Mouse (Mus musculus) ovary, postnatal 36 days (tissue): Measurements from ENCODE around the gene Atp23.
A peak's percentile ranks its signal among the peaks of the same experiment; 100 is the strongest.

Experiments
- DNase-seq: peaks from one replicate; pipeline ENCODE4 v3.0.0; 2022; ENCODE audit warnings: low spot score, mixed read lengths

Gene Atp23

DNA sequence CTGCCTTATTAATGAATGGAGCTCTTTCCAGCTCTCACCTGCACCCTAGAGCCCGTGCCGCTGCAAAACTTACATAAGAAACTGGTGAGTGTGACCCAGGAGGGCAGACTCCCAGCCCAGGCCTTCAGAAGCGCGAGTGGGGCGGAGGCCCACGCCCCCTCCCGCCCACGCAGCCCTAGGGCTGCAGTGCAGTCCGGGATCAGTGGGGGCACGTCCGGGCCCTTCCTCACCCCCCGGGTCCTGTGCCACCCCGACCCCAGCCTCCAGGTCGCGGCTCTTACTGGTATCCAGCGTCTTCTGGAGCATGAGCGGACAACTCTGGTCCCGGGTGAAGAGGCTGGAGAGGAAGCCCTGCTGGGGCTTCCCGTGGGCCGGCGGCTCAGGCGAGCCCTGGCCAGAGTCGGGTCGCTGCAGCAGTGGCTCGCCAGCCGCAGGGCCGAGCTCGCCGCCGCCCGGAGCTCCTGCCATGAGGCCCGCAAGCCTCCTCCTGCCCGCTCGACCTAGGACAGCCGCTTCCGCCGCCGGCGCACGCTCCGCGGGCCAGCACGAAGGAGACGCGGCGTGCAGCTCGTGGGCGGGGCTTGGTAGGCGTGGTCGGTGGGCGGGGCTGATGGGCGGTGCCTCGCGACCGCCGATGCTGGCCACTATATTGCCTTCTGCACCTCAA is at the start of gene Atp23:
Atp23 (minus strand) TSS at position 535 of the 667 bp plus-strand sequence.
- peak; percentile 94 for DNase-seq

DNA sequence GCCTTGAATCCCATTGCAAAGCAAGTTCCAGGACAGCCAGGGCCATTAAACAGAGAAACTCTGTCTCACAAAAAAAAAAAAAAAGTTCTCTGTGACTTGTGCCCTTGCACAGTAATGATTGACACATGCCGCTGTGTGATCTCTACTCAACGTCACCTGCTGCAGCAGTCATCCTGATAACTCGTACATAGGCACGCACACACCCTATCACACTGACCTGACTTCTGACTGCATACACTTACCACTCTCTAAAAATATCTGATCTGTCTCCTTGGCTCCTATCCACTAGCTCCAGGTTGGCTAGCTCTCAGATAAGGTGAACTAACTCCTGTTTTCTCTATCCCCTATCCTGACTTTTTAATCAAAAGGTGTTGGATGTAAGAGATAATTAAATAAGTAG is 49.4 kb upstream of the Atp23 start:
- no peak for DNase-seq

DNA sequence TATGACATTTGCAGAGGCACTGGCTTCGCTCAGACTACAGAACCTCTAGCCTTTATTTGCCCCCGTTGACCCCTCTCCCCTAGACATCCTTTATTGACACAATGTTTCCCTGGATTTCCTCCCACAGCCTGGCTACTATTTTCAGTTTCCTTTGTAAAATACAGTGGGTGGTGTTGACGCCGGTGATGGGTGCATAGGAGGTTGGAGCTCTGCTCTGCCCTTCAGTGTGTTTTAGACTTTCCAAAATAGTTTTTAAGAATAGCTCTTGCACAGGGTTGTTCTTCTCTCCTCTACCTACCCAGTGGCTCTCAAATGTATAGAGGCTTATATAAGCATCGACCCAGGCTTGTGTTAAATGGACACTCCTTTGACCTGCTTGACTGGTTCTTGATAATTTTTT is 48.7 kb upstream of the Atp23 start:
- DNase-seq, result no peak

DNA sequence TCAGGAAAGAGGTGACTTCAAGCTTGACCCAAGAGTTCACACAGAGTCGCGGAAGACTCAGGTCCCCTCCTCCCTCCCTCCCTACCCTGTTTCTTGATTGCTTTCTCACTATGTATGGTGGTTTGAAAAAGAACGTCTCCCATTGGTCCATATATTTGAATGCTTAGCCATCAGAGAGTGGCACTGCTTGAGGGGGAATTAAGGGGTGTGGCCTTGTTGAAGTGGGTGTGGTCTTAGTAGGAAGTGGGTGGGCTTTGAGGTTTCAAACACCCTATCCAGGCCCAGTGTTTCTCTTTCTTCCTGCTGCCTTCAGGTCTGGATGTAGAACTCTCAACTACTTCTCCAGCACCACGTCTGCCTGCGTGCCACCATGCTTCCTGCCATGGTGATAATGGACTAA is 44.4 kb upstream of the Atp23 start:
- no peak for DNase-seq

DNA sequence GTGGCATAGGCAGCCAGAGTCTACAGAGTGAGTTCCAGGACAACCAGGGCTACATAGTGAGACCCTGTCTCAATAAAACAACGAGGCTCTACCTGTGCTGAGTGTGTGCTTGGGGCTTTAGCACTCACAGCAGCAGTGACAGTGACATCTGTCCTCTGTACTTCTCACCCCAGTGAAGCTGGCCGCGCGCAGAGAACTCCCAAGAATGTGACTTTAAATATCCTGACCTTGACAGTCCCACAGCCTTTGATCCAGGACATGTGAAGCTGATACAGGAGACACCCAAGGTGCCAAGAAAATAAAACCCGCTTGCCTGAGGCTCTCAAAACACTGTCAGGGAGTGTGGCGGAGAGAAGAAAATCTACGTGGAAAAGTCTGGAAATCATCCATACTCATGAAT is 39.8 kb upstream of the Atp23 start:
- no peak for DNase-seq

DNA sequence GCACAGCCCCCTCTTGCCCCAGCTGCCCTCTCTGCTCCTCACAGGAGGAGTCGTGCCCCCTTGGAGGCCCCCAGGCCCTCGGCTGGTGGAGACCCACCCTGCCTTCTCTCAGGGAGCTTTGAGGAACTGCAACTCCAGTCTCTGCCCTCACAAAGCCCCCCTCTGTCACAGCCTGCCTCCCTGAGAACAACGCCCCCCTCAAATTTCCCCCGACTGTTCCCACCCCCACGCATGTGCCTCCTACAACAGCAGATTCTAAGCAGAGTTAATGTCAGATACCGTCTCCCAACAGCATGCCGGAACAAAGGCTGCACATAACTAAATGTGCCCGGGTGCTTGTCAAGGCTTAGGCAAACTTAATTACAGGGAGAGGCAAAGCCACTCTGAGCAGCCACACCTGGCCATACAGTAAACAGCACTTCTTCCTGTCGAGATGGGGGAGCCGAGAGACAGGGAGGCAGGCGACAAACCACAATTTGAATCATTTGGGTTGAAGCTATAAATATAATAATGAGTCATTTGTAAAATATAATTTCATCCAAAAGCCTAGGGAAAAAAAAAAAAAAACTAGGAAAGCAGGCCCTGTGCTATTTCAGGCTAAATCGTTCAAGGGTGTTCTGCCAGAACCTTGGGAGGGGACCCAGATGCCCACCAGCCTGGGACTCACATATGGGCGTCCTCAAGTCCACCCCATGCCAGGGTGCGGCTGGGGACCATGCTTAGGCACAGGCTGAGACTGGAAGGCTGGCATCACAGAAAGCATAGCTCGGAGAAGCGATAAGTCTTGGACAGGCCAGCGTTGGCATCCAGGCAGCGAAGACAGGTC is 34.6 kb upstream of the Atp23 start:
- no peak for DNase-seq

DNA sequence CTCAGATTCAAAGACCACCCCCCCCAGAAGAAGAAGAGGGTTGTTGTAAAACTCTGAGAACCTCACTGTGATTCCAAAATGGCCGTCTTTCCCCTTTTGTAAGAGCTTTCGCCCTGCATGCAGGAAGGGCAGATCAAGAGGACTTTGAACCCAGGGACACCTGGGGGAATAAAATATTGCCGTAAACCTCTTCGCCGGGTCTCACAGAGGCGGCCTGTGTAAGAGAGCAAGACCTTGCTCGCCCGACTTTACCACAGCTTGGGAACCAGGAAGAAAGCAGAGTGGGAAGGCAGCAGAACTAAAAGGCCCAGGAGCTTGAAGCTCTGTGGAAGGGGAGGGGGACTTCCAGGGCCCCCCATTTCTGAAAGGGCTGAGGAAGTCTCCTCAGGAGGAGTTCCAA is 34.0 kb upstream of the Atp23 start:
- DNase-seq, result no peak

DNA sequence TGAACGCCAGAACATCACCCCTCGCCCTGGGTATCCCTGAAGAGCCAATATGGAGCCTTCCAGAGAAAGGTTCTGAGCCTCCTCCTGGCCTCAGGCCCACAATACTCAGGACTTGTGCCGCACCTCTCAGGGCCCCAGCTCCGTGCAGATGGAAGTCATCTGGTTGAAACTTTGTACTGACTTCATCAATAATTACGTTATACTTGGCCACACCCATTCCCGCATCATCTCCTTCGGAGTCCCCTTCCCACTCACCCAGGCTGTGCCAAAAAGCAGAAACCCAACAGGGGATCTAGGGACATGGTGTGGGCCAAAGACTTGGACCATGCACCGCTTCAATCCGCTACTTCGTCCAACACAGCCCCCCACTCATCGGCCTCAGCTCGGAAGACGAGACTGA is 33.4 kb upstream of the Atp23 start:
- DNase-seq, result no peak

DNA sequence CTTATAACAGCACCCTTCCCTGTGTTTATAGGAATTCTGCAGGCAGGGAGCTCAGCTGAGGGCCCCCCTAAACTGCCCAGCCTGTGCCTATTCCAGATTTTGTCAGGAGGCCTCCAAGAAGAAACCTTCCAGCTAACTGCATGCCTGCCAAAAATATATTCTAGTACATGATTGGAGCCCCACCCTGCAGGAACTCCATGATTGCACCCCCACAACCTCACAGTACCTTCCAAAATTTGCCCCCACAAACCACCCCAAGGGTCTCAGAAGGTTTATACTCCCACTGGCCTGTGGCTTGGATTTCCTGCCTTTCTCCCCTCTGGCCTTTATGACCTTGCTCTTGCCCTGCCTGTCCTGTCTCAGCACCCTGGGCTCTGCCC is 30.6 kb upstream of the Atp23 start:
- no peak for DNase-seq

DNA sequence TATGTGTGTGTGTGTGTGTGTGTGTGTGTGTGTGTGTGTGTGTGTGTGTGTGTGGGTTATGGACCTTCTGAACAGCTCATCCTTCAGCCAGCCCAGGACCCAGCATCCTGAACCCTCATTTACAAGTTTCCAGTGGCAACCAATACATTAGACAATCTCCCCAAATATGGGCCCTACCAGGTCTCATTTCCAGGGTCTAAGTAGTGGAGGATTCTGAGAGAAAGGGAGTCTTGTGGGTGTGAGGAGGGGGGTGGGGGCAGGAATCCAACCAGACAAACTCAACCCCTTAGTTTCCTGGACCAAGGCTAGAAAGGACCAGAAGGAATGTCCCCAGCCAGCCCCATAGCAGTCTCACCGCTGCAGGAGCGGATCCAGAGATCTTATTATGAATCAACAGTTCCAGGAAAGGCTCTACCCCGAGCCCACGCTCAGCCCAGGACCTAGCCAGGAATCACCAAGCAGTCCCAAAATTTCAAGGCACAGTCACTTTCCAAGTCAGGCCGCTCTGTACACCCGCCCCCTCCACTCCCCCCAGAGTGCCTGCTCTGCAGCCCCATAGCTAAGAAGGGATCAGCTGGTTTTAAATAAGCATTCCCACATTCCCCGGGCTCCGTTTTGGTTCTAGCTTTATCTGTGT is 30.1 kb upstream of the Atp23 start:
- DNase-seq, result no peak

DNA sequence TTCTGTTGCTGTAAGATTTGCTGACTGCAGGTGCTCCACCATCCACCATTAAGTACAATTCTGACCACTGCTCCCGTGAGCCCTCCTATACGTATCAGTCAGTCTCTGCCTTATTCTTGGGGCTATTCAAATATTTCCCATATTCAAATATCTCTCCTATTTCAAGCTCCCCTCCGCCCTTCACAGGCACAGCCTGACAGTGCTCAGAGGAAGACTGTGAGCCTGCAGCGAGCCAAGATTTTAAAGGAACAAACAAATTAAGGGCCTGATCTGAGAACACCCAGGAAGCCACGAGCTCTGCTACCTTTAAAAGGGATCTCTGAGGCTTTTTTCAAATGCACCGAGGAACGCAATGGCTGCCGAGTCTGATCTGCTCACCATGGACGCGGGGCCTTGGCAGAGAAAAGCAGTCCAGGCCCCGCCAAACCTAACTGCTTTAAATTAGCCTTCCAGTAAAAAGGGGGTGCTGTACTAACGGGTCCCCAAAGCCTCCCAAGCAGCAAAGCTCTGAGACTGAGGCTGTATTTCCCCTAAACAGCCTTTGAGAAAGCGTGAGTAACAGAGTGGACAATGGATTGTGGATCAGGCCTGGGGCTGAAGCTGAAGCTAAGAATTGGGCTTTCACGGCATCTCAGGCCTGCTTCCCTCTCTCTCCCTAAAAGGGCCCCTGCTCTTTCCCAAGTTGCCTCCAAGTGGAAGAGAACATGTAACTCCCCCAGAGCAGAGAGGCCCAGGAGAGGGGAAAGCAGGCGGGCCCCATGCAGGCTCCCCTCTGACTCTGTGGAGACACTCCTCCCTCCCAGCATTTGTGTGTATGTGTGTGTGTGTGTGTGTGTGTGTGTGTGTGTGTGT is 29.3 kb upstream of the Atp23 start:
- peak; percentile 37 for DNase-seq

DNA sequence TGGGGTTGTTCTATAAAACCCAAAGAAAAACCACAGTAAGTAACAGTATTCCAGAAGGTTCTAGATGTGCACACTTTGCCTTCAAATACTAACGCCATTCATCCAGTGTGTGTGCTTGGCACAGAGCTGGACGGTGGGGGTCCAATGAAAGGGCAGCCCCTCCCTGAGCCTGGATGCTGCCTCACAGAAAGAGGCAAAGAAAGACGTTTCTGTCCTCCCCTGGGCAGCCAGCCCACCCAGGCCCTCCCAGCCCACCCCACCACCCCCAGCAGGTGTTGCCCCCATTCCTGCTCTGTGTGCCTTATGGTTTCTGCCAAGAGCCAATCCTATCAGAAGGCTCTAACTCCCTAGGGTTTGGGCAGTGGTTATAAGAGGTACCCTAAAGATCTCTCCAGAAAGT is 28.4 kb upstream of the Atp23 start:
- DNase-seq, result no peak

DNA sequence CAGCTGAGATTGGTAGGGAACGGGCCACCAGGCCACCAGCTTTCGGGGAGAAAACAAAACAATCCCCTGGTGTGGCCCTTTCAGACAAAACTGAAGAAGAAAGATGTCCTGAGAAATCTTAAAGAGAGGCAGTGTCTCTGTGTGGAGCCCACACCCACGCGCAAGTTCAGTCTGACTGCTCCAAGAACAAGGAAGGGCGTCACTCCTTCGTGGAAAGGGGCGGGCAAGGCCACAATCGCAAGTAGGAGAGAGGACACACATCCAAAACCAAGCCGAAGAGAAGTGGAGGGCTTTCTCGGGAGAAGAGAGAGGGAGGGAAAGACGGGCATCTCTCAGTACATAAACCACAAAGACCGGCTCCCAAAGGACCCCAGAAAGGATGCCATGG is 27.7 kb upstream of the Atp23 start:
- DNase-seq, result no peak

DNA sequence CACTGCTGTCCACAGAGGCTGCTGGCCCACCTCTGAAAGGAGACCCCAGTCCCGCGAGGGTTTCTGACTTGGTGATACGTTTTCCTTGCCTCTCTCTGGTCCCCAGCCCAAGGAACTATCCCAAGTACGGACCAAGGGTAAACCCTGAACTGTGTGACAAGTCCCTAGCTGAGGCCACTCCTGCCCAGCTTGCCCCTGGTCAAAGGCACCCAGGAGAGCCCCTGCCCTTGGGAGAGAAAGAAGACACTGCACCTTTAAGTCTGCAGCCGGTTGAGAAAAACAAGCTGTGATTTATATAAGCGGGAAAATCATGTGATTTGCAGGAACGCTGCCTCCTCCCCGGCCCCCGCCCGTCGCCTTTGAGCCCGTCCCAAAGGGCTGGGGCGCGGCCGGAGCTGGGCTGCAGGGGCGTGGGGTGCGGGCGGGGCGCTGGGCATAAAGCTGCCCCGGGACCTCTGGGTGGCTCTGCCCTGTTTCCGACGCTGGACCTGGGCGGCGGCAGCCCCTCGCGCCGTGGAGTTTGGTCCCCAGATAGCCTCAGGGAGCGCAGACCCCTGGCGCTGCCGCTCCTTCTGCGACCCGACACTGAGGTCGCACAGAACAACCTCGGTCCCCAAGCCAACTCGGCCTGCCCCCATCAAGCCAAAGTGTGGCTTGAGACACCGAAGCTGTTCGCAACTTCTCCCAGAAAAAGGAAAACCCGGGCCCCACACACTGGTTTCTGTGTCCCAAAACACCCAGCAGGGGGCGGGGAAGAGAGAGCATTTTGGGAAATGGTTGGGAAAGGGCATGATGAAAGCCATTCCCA is 27.1 kb upstream of the Atp23 start:
- DNase-seq, result peak; percentile 84

DNA sequence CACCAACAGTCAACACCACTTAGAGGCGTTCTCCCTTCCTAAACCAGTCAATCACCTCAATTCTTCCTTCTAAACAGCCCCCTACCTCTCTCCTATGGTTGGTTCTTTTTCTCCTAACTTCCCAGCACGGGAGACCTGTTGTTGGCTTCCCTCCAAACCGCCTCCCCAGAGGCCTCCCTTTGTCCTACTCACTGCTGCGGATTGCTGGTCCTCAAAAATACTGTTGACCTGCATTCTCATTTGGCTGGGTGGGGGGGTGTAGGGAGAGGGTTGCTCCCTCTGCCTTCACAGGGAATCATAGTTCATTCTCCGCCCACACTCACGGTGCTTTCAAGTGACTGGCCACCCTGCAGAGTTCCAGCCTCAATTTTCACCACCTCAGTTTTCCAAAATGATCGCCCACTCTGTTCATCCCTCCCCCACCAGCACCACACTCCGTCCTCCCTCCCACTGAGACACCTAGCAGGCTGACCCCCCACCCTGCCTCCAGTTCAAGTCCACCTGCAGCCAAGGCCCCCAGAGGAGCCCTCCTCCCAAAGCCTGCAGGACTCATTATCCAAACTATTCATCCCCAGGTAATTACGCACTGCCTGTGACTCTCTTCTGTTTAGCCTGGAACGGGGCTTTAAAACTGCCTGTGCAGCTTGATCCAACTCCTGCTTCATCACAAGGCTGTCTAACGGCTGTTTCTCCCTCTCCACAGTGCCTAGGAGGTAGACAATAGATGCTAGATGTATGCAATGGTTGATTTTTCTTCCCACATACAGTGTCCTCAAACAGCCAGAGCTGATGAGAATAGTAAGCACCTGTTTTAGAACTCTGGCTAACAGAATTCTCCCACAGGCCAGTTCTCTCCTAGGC is 26.2 kb upstream of the Atp23 start:
- peak; percentile 28 for DNase-seq

DNA sequence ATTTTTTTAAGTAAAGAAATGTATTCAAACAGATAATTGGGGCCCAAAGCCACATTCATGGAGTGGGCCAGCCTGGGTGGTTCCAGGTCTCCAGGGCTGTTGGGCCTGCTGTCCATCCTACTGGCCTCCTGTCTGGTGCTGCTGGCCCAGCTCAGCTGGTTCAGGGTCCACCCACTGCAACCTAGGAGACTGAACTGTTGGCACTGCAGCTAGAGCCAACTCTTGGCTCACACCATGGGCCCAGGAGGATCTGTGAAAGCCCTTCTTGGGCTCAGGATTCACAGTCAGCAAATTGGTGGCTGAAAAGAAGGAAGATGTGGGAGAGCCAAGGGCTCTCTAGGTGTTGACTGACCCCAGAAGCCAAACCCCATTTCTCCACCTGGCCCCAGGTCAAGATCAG is 24.2 kb upstream of the Atp23 start:
- no peak for DNase-seq

DNA sequence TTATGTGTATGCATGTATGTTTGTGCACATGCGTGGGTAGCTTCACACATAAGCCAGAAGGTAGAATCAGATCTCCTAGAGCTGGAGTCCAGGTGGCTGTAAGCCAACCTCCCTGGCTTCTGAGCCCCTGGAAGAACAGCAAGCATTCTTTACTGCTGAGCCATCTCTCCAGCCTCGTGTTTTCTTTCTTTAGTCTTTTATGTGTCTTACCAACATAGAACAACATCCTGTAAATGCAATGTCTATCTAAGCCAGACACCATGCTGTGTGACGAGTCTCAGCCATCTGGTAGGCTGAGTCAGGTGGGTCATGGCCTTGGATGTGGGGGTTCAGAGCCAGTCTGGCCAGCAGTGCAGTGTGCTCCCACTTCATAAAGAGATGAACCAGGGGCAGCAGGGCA is 22.9 kb upstream of the Atp23 start:
- no peak for DNase-seq

DNA sequence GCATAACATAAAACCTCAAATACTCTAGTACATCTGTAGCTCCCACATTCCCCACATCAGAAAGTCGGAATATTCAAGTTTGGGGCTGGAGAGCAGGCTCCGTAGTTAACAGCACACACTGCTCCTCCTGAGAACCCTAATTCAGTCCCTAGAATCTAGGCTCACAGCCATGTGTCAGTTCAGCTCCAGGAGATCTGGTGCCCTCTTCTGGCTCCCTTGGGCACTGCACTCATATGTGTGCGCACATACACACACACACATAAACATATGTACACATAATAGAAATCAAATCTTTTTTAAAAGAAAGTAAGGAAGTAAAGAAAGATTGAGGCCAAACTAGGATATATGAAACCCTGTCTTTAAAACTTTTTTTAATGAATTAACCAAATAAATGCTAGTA is 19.1 kb upstream of the Atp23 start:
- DNase-seq, result no peak

DNA sequence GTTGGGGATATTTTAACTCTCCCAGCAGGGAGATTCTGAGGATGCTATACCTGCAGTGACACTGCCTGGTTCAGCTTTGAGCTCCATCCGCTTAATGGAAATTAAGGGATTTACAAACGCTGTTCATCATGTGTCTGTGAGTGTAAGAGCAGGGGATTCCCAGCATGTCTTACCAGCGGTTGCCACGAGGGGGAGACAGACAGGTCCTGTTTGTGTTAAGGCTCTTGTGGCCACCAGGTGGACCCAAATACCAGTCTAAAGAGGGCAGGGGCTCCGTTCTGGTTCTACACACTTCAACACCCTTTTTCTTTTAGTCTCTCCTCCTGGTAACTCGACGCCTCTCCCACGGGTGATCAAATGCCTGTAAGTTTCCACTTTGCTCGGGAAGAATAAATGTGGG is 17.9 kb upstream of the Atp23 start:
- DNase-seq, result peak; percentile 87

DNA sequence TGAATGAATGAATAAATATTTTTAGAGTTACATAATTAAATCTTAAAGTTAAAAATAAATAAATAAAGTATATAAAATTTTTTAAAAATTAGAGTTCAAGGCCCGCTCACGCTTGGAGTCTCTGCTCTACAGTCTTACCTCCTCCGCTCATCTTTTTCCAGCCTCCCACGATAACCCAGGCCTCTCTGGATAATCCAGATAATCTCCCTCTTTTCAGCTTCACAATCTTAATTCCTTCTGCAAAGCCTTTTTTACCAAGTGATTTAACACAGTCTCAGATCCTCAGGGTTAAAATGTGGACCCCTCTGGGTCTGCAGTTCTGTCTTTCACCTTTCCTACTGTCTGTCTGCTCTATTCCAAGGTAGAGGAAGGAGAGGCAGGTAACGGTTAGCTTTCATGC is 13.1 kb upstream of the Atp23 start:
- DNase-seq, result no peak

DNA sequence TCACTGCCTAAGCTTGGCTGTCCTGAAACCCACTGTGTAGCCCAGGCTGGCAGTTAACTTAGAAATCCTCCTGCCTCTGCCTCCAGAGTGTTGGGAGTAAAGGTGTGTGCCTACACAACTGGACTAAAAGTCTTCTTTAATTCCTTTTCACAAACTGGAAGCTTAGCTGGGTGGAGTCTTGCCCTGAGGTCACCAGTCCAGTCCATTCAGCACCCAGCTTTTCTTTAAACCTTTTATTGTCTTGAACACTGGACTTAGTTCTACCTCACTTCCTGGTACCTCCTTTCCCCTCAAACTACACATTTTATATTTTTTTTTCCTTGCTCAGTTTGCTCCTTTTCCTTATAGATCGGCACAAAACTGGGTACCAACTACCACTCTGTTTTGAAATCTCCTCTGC is 10.3 kb upstream of the Atp23 start:
- DNase-seq, result no peak
